Mouse (Mus musculus) liver, embryonic 15.5 days (tissue): ENCODE data around the gene Slc4a1ap. TPM values are rescaled to one million over a fixed set of nuclear protein-coding genes. Genes with fewer than 3 reads are reported as not detected.
"Not testable (repeated sequence)": the region's sequence is repeated elsewhere in the genome, so short reads cannot be mapped to it uniquely, and the experiment has no call there.

Experiments
- ATAC-seq: fragments of 200-750 bp; cut with Nextera tagmentation; 2 replicates; pipeline ENCODE4 v1.8.0; 2017; ENCODE audit warnings: moderate number of reproducible peaks, mild to moderate bottlenecking, moderate library complexity; ENCODE audit not compliant: insufficient read depth
- H3K27ac ChIP-seq: fragments of 300-500 bp; sonication (generic); replicated peaks from 2 replicates; pipeline ENCODE4 v1.5.1; 2015; ENCODE audit warnings: mild to moderate bottlenecking, inconsistent platforms
- H3K27me3 ChIP-seq: fragments of 300-500 bp; sonication (generic); 2 replicates; pipeline ENCODE4 v1.6.1; 2015; ENCODE audit warnings: mild to moderate bottlenecking, inconsistent platforms
- H3K36me3 ChIP-seq: fragments of 300-500 bp; sonication (generic); replicated peaks from 2 replicates; pipeline ENCODE4 v1.6.1; 2015; ENCODE audit warnings: moderate library complexity, mild to moderate bottlenecking, inconsistent platforms
- H3K4me1 ChIP-seq: fragments of 300-500 bp; sonication (generic); replicated peaks from 2 replicates; pipeline ENCODE4 v1.6.1; 2015; ENCODE audit warnings: inconsistent platforms
- H3K4me2 ChIP-seq: fragments of 300-500 bp; sonication (generic); 2 replicates; pipeline ENCODE4 v1.6.1; 2015; ENCODE audit warnings: moderate library complexity, mild to moderate bottlenecking, inconsistent platforms
- H3K4me3 ChIP-seq: fragments of 300-500 bp; sonication (generic); replicated peaks from 2 replicates; pipeline ENCODE4 v1.5.1; 2015; ENCODE audit warnings: mild to moderate bottlenecking, inconsistent platforms
- H3K9ac ChIP-seq: fragments of 300-500 bp; sonication (generic); 2 replicates; pipeline ENCODE4 v1.6.1; 2015; ENCODE audit warnings: moderate library complexity, mild to moderate bottlenecking, inconsistent platforms
- H3K9me3 ChIP-seq: fragments of 300-500 bp; sonication (generic); replicated peaks from 2 replicates; pipeline ENCODE4 v1.6.1; 2016; ENCODE audit warnings: inconsistent platforms
- WGBS: fragments of 180-500 bp; shearing (Covaris S2); methylation state at CpG from one replicate; pipeline ENCODE4 v1.1.7; 2015; ENCODE audit warnings: mixed read lengths; ENCODE audit not compliant: insufficient replicate concordance; 5-methylcytosine and 5-hydroxymethylcytosine counted together
- polyA plus RNA-seq: library from polyadenylated mRNA; unstranded; fragments of >200 nt; fragmentation: Nextera tagmentation; extraction: Ambion mirVana; gene quantifications from 2 replicates; pipeline ENCODE4 v1.2.1, GENCODE M21; 2015

Slc4a1ap gene
- polyA plus RNA-seq, 1 experiment from 2014 or later, result 9.6 TPM

GRCm38 (mm10) chr5:31527117-31527680, 404 bp downstream of the Slc4a1ap start:
- ATAC-seq, result peak; percentile 41
- Histone ChIP-seq H3K27me3 (no peaks in the 10 kb centered on the region), H3K4me1 (peaks cover 19% of the 10 kb centered on the region), H3K9me3 (no peaks in the 10 kb centered on the region), H3K9ac (peak overlapping the region; percentile 82), H3K27ac (peak overlapping the region; percentile 75), H3K4me3 (peak overlapping the region; percentile 92), H3K4me2 (peak overlapping the region; percentile 89), H3K36me3 (peaks cover 34% of the 10 kb centered on the region)
- 1% methylated on average over 40 of the region's 40 CpGs for WGBS

DNA sequence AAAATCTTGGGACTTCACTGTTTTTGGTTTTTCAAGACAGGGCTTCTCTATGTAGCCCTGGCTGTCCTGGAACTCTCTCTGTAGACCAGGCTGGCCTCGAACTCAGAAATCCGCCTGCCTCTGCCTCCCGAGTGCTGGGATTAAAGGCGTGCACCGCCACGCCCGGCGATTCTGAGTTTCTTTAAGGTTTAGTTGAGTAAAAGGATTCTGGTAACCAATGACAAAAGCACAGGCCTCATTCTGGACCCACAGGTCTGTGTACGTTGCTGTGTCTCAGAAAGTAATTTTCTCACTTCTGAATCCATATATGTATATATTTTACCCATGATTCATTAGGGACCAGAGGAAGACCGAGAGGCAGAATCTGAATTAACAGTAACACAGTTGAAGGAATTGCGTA, 912 bp downstream of the Slc4a1ap start, which contains the start of gene Supt7l:
Gene Supt7l, minus strand, starts transcription at position 101 of the 400 bp plus-strand sequence.
- Histone ChIP-seq H3K4me3 (peak within 1 kb of the TSS; percentile 92), H3K9ac (peak within 1 kb of the TSS; percentile 82), H3K4me1 (peaks cover 19% of the 10 kb centered on the region), H3K4me2 (peak within 1 kb of the TSS; percentile 89), H3K36me3 (peaks cover 34% of the 10 kb centered on the region), H3K27ac (peak within 1 kb of the TSS; percentile 75)
- 66% methylated on average over 11 of the region's 11 CpGs for WGBS
- not testable (repeated sequence) for ATAC-seq, H3K27me3 ChIP-seq, H3K9me3 ChIP-seq

DNA sequence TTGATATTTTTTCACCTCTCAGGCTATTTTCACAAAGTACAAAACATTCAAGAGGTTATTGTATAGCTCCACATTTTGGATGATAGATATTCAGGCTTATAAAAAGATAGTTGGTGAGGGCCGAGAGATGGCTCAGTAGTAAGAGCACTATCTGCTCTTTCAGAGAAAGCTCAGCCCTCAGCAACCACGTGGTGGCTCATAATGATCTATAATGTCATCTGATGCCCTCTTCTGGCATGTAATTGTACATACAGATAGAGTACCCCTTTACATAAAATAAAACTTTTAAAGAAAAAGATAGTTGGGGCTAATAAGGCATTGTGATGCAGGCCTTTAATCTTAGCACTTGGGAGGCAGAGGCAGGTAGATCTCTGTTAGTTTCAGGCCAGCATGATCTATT, 1.8 kb downstream of the Slc4a1ap start:
- Histone ChIP-seq H3K36me3 (peaks cover 40% of the 10 kb centered on the region), H3K4me3 (0 out of 2 replicates have a peak overlapping the region, but pooled peaks have one; percentile 92), H3K4me2 (peak overlapping the region; percentile 89; the same call in 1 of the 2 replicates), H3K27ac (no peak overlapping the region), H3K9me3 (no peaks in the 10 kb centered on the region), H3K4me1 (peaks cover 19% of the 10 kb centered on the region), H3K27me3 (no peaks in the 10 kb centered on the region), H3K9ac (no peak overlapping the region)
- 16% methylated on average over 2 of the region's 2 CpGs for WGBS
- ATAC-seq, result no peak

- Histone ChIP-seq H3K9ac (no peak overlapping the region), H3K4me3 (no peak overlapping the region), H3K36me3 (peaks cover 79% of the 10 kb centered on the region), H3K4me1 (no peaks in the 10 kb centered on the region), H3K4me2 (no peak overlapping the region), H3K27ac (no peak overlapping the region), H3K27me3 (no peaks in the 10 kb centered on the region), H3K9me3 (no peaks in the 10 kb centered on the region)
- ATAC-seq, result no peak
- 75% methylated on average over 2 of the region's 2 CpGs for WGBS
These were observed 8.4 kb downstream of the Slc4a1ap start for GRCm38 (mm10) chr5:31535228-31535627.

GRCm38 (mm10) chr5:31559401-31559800, 32.6 kb downstream of the Slc4a1ap start:
- Histone ChIP-seq H3K27me3 (no peaks in the 10 kb centered on the region), H3K4me1 (0 out of 2 replicates have a peak, but pooled peaks cover 2% of the 10 kb centered on the region), H3K4me3 (no peak overlapping the region), H3K27ac (no peak overlapping the region), H3K36me3 (peaks cover 27% of the 10 kb centered on the region), H3K9ac (no peak overlapping the region), H3K4me2 (no peak overlapping the region), H3K9me3 (no peaks in the 10 kb centered on the region)
- ATAC-seq, result no peak
- WGBS, result 40% methylated on average over 1 of the region's 1 CpGs

DNA sequence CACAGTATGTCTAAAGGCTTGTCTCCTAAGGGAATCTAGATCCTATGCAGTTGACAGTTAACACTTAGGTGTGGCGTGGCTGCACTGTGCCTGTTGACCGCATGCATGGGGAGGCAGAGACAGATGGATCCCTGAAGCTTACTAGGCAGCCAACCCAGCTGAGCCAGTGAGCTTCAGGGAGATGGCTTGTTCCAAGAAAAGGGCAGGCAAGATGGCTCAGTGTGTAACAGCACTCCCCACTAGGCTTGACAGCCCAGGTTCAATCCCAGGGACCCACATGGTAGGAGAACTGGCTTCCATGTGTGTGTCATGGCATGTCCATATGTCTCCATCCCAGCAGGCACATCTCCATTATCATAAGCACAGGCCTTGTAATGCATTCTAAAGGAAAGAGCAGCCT, 33.6 kb downstream of the Slc4a1ap start:
- WGBS, result 81% methylated on average over 2 of the region's 2 CpGs
- 0 out of 2 replicates have a peak, but pooled peaks cover 2% of the 10 kb centered on the region for H3K4me1 ChIP-seq
- no peaks in the 10 kb centered on the region for H3K27me3 ChIP-seq
- H3K36me3 ChIP-seq, result peaks cover 19% of the 10 kb centered on the region
- no peak overlapping the region for H3K27ac ChIP-seq
- no peak overlapping the region for H3K4me3 ChIP-seq
- H3K4me2 ChIP-seq, result no peak overlapping the region
- no peak for ATAC-seq
- no peaks in the 10 kb centered on the region for H3K9me3 ChIP-seq
- no peak overlapping the region for H3K9ac ChIP-seq

GRCm38 (mm10) chr5:31562036-31562666, 35.4 kb downstream of the Slc4a1ap start:
- no peaks in the 10 kb centered on the region for H3K27me3 ChIP-seq
- no peak overlapping the region for H3K27ac ChIP-seq
- H3K9me3 ChIP-seq, result no peaks in the 10 kb centered on the region
- H3K4me2 ChIP-seq, result no peak overlapping the region
- no peak overlapping the region for H3K4me3 ChIP-seq
- ATAC-seq, result no peak
- peaks cover 7% of the 10 kb centered on the region for H3K36me3 ChIP-seq
- 72% methylated on average over 7 of the region's 7 CpGs for WGBS
- 0 out of 2 replicates have a peak, but pooled peaks cover 2% of the 10 kb centered on the region for H3K4me1 ChIP-seq
- no peak overlapping the region for H3K9ac ChIP-seq

DNA sequence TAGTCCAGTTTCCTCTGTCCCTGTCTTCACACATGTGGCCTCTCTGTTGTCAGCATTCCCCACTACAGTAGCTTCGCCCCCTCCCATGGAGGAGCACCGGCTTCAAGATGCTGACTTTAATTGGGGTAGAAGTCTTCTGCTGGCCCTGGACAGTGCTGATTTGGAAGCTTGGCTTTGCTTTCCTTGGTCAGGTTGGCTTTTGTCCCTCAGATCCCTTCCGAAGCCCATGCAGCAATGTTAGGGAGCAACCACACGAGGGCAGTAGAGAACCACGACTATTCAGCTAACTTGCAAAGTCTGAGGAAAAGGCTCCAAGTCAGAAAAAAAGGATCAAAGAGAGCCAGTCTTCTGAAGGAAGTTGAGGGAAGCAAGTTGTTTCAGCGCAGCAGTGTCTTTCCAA, 36.7 kb downstream of the Slc4a1ap start:
- no peak overlapping the region for H3K27ac ChIP-seq
- no peaks in the 10 kb centered on the region; the same call in 1 of the 2 replicates for H3K36me3 ChIP-seq
- no peaks in the 10 kb centered on the region for H3K27me3 ChIP-seq
- 0 out of 2 replicates have a peak, but pooled peaks cover 2% of the 10 kb centered on the region for H3K4me1 ChIP-seq
- 6% methylated on average over 6 of the region's 6 CpGs for WGBS
- no peak overlapping the region for H3K4me2 ChIP-seq
- no peak overlapping the region for H3K4me3 ChIP-seq
- ATAC-seq, result no peak
- H3K9ac ChIP-seq, result no peak overlapping the region
- H3K9me3 ChIP-seq, result no peaks in the 10 kb centered on the region

DNA sequence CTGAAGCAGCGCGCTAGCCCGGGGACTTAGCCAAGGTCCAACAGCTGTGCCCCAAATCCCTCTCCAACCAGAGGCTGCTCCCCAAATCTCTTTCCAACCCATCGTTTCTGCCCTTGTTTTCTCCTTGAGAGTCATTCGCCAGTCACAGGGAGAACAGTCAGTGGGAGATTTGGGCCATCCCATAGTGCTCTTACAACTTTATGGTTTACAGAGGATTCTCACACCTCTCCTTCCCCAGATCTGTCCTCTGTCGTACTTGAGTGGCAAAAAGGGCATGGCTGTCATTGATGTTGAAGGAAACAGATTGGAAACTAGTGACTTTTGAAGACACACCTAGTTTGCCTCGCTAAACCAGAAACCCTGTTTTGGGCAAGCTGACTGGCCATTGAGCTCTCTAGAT, 37.1 kb downstream of the Slc4a1ap start:
- no peaks in the 10 kb centered on the region for H3K27me3 ChIP-seq
- 0 out of 2 replicates have a peak, but pooled peaks cover 2% of the 10 kb centered on the region for H3K4me1 ChIP-seq
- no peak overlapping the region for H3K27ac ChIP-seq
- ATAC-seq, result no peak
- H3K4me2 ChIP-seq, result no peak overlapping the region
- no peaks in the 10 kb centered on the region for H3K9me3 ChIP-seq
- no peak overlapping the region for H3K4me3 ChIP-seq
- WGBS, result 37% methylated on average over 7 of the region's 7 CpGs
- H3K9ac ChIP-seq, result no peak overlapping the region
- no peaks in the 10 kb centered on the region; the same call in 1 of the 2 replicates for H3K36me3 ChIP-seq

GRCm38 (mm10) chr5:31564976-31565375, 38.2 kb downstream of the Slc4a1ap start:
- 81% methylated on average over 4 of the region's 4 CpGs for WGBS
- Histone ChIP-seq H3K4me1 (0 out of 2 replicates have a peak, but pooled peaks cover 2% of the 10 kb centered on the region), H3K36me3 (no peaks in the 10 kb centered on the region; the same call in 1 of the 2 replicates), H3K9me3 (no peaks in the 10 kb centered on the region), H3K4me3 (no peak overlapping the region), H3K27me3 (no peaks in the 10 kb centered on the region), H3K27ac (no peak overlapping the region), H3K4me2 (no peak overlapping the region), H3K9ac (no peak overlapping the region)
- no peak for ATAC-seq

DNA sequence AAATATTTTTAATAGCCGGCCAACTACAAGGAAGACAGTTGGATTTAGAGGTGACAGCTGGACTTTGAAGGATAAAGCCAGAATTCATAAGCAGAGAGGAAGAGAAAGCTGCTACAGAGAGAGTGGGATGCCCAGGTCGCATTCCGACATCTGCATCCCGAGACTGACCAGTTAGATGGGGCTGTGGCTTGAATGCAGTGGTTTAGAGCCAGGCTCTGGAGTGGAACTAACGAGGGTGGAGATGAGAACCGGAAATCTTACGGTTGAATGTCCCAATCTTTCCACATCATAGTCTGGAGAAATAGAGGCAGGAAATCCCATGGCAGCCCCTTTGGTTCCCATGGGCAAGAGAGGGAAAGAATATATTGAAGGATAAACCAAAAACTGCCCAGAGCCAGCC, 39.2 kb downstream of the Slc4a1ap start:
- Histone ChIP-seq H3K4me3 (no peak overlapping the region), H3K36me3 (no peaks in the 10 kb centered on the region), H3K9me3 (no peaks in the 10 kb centered on the region), H3K27me3 (no peaks in the 10 kb centered on the region), H3K9ac (no peak overlapping the region), H3K4me1 (0 out of 2 replicates have a peak, but pooled peaks cover 2% of the 10 kb centered on the region), H3K4me2 (no peak overlapping the region), H3K27ac (no peak overlapping the region)
- no peak for ATAC-seq
- 70% methylated on average over 7 of the region's 7 CpGs for WGBS
